Mouse (Mus musculus): ENCODE data around the gene Sdk2. TPM values are rescaled to one million over a fixed set of nuclear protein-coding genes. Genes with fewer than 3 reads are reported as not detected.

The Sdk2 gene
- polyA plus RNA-seq, 1 experiment from 2014 or later, result 0.66 TPM

- H3K9me3 ChIP-seq (replicated peaks), result no peaks in the 10 kb centered on the region
- peaks cover 59% of the 10 kb centered on the region for H3K4me1 ChIP-seq
- H3K4me3 ChIP-seq, result peak overlapping the region; percentile 96
- H3K27me3 ChIP-seq (ENCODE audit: low read depth, poor library complexity, severe bottlenecking), result no peaks in the 10 kb centered on the region
- WGBS, result 18% methylated on average over 15 of the region's 15 CpGs
- peak overlapping the region; percentile 99 for H3K27ac ChIP-seq
- peaks cover 16% of the 10 kb centered on the region for H3K36me3 ChIP-seq
- no peak for DNase-seq (ENCODE audit: low spot score)
These were observed 314.6 kb downstream of the Sdk2 start for GRCm38 (mm10) chr11:113752158-113752661.

DNA sequence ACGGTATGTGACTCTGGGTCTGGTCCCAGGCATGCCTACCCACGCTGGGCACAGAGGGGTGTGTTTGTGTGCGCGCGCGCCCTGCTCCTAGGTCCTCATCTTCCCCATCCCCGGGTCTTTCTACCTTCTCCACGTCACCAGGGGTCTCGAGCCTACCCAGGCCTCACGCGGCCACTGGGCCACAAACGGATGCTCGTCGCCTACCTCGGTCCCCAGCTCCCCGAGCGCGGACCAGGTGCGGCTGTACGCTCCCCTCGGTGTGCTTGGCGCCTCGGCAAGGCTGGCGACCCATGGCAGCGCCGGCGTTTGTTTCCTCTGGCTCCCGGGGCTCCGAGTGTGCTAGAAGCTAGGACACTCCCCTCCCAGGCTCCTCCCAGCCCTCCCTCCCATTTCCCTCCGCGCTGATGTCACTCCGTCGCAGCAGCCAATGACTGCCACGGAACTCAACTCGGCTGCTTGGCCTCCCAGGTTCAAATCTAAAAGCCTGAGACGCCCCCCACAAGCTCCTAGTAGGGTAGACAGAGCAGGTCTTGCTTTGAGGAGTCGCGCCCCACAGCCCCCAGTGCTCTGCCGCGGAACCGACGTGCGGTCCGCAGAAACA lies 315.3 kb downstream of the Sdk2 start, which contains the start of gene Cdc42ep4:
Gene Cdc42ep4 (minus strand): TSS at position 398 of the 601 bp plus-strand sequence.
- Histone ChIP-seq H3K4me1 (peaks cover 63% of the 10 kb centered on the region), H3K9me3 (replicated peaks) (no peaks in the 10 kb centered on the region)
- under 1% methylated on average over 44 of the region's 44 CpGs for WGBS

DNA sequence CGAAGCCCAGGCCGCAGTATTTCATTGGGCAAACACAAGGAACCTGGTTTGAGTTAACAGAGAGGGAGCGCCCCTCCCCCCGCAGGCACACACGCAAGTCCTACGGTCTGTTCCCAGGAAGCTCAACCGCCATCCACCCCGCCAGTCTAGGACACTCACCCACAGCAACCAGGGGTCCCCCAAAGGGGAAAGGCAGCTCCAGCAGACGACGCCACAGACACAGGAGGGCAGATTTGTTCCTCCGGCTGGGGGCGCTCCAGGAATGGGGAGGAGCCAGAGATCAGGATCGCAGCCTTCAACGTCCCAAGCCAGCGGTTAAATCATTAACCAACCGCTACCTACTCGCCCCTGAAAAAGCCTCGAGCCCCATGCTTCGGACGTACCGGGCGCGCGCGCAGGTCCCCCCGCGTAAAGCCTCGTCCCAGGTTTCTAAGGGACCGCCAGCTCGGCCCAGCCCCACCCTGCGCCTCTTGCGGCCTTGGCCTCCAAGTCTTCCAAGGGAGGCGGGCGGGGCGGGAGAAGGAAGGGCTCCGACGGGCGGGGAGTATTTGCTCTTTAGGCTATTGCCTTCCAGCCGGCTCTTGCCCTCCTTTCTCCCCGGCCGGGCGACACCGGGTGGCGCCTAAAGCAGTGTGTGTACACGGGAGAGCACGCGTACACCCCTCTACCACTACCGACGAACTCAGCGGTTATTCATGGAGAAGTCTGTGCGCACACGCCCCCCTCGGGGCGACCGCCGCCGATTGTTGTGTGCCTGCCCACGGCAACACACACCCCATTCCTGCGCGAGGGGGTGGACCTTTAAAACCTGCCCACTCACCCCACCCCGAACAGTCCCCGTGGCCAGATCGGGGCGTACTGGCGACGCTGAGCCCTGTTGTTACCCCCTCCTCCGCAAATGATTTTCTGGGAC lies 316.0 kb downstream of the Sdk2 start:
- H3K4me1 ChIP-seq, result peaks cover 66% of the 10 kb centered on the region
- no peaks in the 10 kb centered on the region for H3K9me3 ChIP-seq (replicated peaks)
- DNase-seq (ENCODE audit: low spot score), result peak; percentile 90
- H3K27me3 ChIP-seq (ENCODE audit: low read depth, poor library complexity, severe bottlenecking), result no peaks in the 10 kb centered on the region
- WGBS, result under 1% methylated on average over 67 of the region's 67 CpGs
- H3K4me3 ChIP-seq, result peak overlapping the region; percentile 96
- H3K27ac ChIP-seq, result peak overlapping the region; percentile 99
- peaks cover 28% of the 10 kb centered on the region for H3K36me3 ChIP-seq

More for the DNA sequence above, 315.3 kb downstream of the Sdk2 start, which contains the start of gene Cdc42ep4:
- DNase-seq (ENCODE audit: low spot score), result peak; percentile 93
- H3K27me3 ChIP-seq (ENCODE audit: low read depth, poor library complexity, severe bottlenecking), result no peaks in the 10 kb centered on the region
- peak within 1 kb of the TSS; percentile 96 for H3K4me3 ChIP-seq
- H3K27ac ChIP-seq, result peak within 1 kb of the TSS; percentile 99
- H3K36me3 ChIP-seq, result peaks cover 21% of the 10 kb centered on the region

DNA sequence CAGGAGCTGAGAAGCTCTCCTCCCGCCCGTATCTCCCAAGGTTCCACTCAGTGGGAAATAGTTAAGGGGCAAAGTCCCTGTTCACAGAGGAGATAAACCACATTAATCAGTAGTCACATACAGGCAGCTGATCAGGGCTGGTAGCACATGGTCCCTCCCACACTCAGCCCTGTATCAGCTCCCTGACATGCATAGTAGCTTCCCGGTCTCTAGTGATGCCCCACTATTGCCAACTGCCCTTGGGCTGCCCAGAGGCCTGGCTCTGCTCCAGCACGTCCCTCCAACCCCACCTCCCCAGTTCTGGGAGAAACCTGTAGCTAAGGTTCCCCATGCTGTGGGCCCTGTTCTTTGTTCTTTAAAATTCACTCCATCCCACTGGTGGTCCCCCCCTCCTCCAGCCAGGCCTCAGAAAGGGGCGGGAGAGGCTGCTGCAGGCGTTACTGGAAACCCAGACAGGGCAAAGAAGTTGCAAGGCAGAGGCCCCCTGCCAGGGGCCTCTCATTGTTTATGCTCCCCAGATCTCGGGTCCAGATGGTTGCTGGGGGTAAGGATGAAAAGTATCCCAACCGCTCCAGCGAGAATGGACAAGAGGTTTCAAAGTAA lies 317.0 kb downstream of the Sdk2 start:
- Histone ChIP-seq H3K4me1 (peaks cover 60% of the 10 kb centered on the region), H3K4me3 (peak overlapping the region; percentile 96), H3K36me3 (peaks cover 38% of the 10 kb centered on the region), H3K27me3 (ENCODE audit: low read depth, poor library complexity, severe bottlenecking) (no peaks in the 10 kb centered on the region), H3K27ac (peak overlapping the region; percentile 99), H3K9me3 (replicated peaks) (no peaks in the 10 kb centered on the region)
- DNase-seq (ENCODE audit: low spot score), result peak; percentile 74
- WGBS, result 2% methylated on average over 9 of the region's 9 CpGs

DNA sequence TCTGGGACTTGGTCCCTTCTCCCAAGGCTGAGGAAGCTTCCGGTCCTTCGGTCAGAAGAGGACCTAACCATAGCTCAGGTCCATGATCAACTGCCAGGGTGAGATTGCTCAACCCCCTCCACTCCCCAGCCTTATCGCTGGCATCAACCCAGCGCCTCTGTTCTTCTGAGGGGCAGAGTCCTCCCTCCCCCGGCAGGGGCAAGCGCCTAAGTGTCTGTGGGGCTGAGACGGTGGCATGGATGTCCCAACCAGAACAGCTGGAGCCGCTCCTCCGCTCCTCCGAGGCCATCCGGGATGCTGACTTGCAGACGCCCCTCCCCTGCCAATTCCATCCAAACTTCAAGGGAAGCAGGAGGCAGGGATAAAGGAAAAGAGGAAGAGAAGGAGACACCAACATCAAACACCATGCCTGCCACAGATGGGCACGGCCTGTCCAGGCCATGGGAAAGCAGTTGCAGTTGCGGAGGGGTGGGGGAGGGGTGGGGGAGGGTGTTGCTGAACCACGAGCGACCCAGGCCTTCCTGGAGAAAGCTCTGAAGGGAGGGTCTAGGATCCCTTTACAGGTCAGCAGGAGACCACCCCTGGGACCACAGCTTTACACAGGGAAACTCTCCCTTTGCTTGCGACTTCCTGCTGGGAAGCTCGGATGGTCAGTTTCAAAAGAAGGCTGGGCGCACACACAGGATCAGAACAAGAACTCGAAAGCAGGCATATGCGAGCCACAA lies 317.9 kb downstream of the Sdk2 start:
- Histone ChIP-seq H3K36me3 (peaks cover 47% of the 10 kb centered on the region), H3K27me3 (ENCODE audit: low read depth, poor library complexity, severe bottlenecking) (no peaks in the 10 kb centered on the region), H3K4me1 (peaks cover 51% of the 10 kb centered on the region), H3K27ac (peak overlapping the region; percentile 99), H3K4me3 (peak overlapping the region; percentile 96), H3K9me3 (replicated peaks) (no peaks in the 10 kb centered on the region)
- peak; percentile 72 for DNase-seq (ENCODE audit: low spot score)
- WGBS, result 5% methylated on average over 21 of the region's 21 CpGs

- Histone ChIP-seq H3K27me3 (ENCODE audit: low read depth, poor library complexity, severe bottlenecking) (no peaks in the 10 kb centered on the region), H3K9me3 (replicated peaks) (0 out of 2 replicates have a peak, but pooled peaks cover 6% of the 10 kb centered on the region), H3K4me3 (peak overlapping the region; percentile 96), H3K4me1 (peaks cover 48% of the 10 kb centered on the region), H3K27ac (peak overlapping the region; percentile 99), H3K36me3 (peaks cover 58% of the 10 kb centered on the region)
- DNase-seq (ENCODE audit: low spot score), result no peak
- WGBS, result 74% methylated on average over 11 of the region's 11 CpGs
These were observed 319.0 kb downstream of the Sdk2 start for GRCm38 (mm10) chr11:113747725-113748380.

GRCm38 (mm10) chr11:113747056-113747455 lies 319.8 kb downstream of the Sdk2 start:
- DNase-seq (ENCODE audit: low spot score), result peak; percentile 50
- WGBS, result 69% methylated on average over 16 of the region's 16 CpGs
- H3K27me3 ChIP-seq (ENCODE audit: low read depth, poor library complexity, severe bottlenecking), result no peaks in the 10 kb centered on the region
- peaks cover 66% of the 10 kb centered on the region for H3K36me3 ChIP-seq
- peaks cover 43% of the 10 kb centered on the region for H3K4me1 ChIP-seq
- 0 out of 2 replicates have a peak overlapping the region, but pooled peaks have one; percentile 99 for H3K27ac ChIP-seq
- peak overlapping the region; percentile 96; the same call in 1 of the 2 replicates for H3K4me3 ChIP-seq
- 0 out of 2 replicates have a peak, but pooled peaks cover 6% of the 10 kb centered on the region for H3K9me3 ChIP-seq (replicated peaks)

DNA sequence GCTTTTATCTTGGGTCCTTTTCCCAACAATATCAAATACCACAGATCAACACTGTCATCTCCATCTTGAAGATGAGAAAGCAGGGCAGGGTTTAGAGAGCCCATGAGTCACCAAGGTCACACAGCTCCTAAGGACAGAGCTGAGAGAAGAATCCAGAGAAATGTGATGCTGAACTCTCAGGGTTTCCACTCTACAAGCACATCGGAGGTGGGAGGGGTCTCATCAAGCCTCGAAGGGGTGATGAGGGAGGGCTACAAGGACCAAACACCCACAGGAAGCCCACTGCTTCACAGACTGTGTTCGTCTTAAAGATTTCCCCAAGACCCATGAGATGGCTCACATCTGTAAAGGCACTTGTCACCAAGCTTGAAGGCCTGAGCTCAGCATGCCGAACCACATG lies 320.9 kb downstream of the Sdk2 start:
- H3K27ac ChIP-seq, result no peak overlapping the region
- peaks cover 39% of the 10 kb centered on the region for H3K4me1 ChIP-seq
- DNase-seq (ENCODE audit: low spot score), result no peak
- WGBS, result 82% methylated on average over 4 of the region's 4 CpGs
- 0 out of 2 replicates have a peak, but pooled peaks cover 6% of the 10 kb centered on the region for H3K9me3 ChIP-seq (replicated peaks)
- H3K4me3 ChIP-seq, result no peak overlapping the region
- H3K27me3 ChIP-seq (ENCODE audit: low read depth, poor library complexity, severe bottlenecking), result no peaks in the 10 kb centered on the region
- H3K36me3 ChIP-seq, result peaks cover 77% of the 10 kb centered on the region

DNA sequence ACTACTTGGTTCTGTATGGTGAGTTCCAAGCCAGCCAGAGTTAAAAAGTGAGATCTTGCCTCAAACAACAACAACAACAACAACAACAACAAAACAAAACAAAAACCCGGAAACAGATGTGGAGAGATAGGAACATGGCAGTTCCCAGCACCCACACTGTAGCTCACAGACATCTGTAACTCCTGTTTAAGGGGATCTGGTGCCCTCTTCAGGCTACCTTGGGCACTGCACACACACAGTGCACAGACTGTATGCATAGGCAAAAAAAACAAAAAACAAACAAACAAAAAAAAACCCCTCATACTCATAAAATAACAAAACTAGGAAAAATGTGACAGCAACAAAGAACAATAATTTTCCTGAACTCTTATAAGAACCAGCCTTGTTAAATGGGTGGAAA lies 323.8 kb downstream of the Sdk2 start:
- no peak overlapping the region for H3K27ac ChIP-seq
- 0 out of 2 replicates have a peak, but pooled peaks cover 6% of the 10 kb centered on the region for H3K9me3 ChIP-seq (replicated peaks)
- no peak for DNase-seq (ENCODE audit: low spot score)
- no peaks in the 10 kb centered on the region for H3K27me3 ChIP-seq (ENCODE audit: low read depth, poor library complexity, severe bottlenecking)
- H3K4me3 ChIP-seq, result no peak overlapping the region
- 97% methylated on average over 1 of the region's 1 CpGs for WGBS
- peaks cover 98% of the 10 kb centered on the region for H3K36me3 ChIP-seq
- H3K4me1 ChIP-seq, result peaks cover 42% of the 10 kb centered on the region

DNA sequence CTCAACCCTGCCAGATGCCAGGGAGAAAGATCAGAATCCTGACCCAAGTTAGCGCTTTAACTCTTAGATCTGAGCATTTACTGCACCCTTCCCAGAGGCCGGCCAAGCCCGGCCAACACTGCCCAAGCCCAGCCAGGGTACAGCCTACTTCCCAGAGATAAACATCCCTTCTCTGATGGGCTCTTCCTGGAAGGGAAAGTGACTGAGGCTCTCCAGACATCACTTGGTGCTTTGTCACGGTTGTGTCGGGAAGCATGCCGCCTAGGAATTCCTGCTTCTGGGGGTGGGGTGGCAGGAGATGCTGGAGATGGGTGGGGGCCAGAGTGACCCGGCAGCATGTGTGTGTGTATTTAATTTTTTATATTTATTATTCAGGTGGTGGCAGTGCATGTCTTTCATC lies 326.7 kb downstream of the Sdk2 start:
- Histone ChIP-seq H3K4me1 (peaks cover 46% of the 10 kb centered on the region), H3K36me3 (peaks cover 96% of the 10 kb centered on the region), H3K27me3 (ENCODE audit: low read depth, poor library complexity, severe bottlenecking) (no peaks in the 10 kb centered on the region), H3K27ac (no peak overlapping the region), H3K4me3 (no peak overlapping the region), H3K9me3 (replicated peaks) (0 out of 2 replicates have a peak, but pooled peaks cover 6% of the 10 kb centered on the region)
- no peak for DNase-seq (ENCODE audit: low spot score)
- 71% methylated on average over 7 of the region's 7 CpGs for WGBS

DNA sequence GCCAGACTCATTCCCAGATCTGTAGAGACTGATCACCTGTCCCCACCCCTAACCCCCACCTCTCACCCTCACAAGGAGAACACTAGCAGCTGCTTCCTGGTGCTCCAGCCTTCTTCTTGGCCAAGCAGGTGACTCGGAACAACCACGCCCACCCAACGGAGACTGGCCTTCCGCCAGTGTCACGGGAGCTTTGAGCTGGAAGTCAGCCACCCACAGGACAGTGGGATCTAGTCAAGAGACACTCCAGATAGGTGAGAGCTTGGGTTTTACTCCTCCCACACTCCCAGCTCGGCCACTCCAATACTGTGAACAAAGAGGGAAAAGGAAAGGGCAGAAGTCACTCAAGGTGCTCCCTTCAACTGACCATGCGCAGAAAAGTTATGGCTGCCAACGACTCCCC lies 327.6 kb downstream of the Sdk2 start:
- H3K36me3 ChIP-seq, result peaks cover 96% of the 10 kb centered on the region
- WGBS, result 91% methylated on average over 8 of the region's 8 CpGs
- H3K4me1 ChIP-seq, result peaks cover 55% of the 10 kb centered on the region
- H3K4me3 ChIP-seq, result no peak overlapping the region
- H3K27ac ChIP-seq, result no peak overlapping the region
- 0 out of 2 replicates have a peak, but pooled peaks cover 6% of the 10 kb centered on the region for H3K9me3 ChIP-seq (replicated peaks)
- H3K27me3 ChIP-seq (ENCODE audit: low read depth, poor library complexity, severe bottlenecking), result no peaks in the 10 kb centered on the region
- no peak for DNase-seq (ENCODE audit: low spot score)
